ENCODE assay signal across 12 mouse cellular contexts in genomic region chr14:27368619-27369018, GRCm38 (mm10).
DNase-seq lines count a peak whose midpoint lies in the region; ATAC-seq and TF ChIP-seq lines count a peak whose summit lies in the region.
"Had no signal": no experiment of that assay in that cellular context is flagged by ENCODE, and none has a peak within 500 bp of the region (broad histone marks: within the 10 kb centered on the region; RNA-seq: fewer than 3 reads in every experiment).

No protein-coding gene starts in this region.

- H3K27ac ChIP-seq in gastrocnemius, adult 2 months, result peak overlapping the region; percentile 70
- H3K27ac ChIP-seq in heart, embryonic 13.5 days (replicated peaks), result peak overlapping the region; percentile 74
- H3K27ac ChIP-seq in limb, embryonic 13.5 days, result 0 out of 2 replicates have a peak overlapping the region, but pooled peaks have one; percentile 88
- H3K27ac ChIP-seq: hindbrain, embryonic 13.5 days had no signal

- H3K4me1 ChIP-seq in heart, embryonic 13.5 days, result peaks cover 38% of the 10 kb centered on the region
- peaks cover 69% of the 10 kb centered on the region for H3K4me1 ChIP-seq in limb, embryonic 13.5 days
- H3K4me1 ChIP-seq: hindbrain, embryonic 13.5 days had no signal

- 33% methylated on average over 4 of the region's 4 CpGs for WGBS in heart, embryonic 13.5 days
- WGBS in limb, embryonic 13.5 days, result 44% methylated on average over 4 of the region's 4 CpGs

- peak; percentile 47 for DNase-seq in gastrocnemius, adult 2 months
- DNase-seq in gastrocnemius, postnatal 10 days, result no peak
- DNase-seq in adipocyte (ENCODE audit: low spot score), result peak; percentile 59
- DNase-seq in lung, postnatal 14 days, result no peak
- no peak for DNase-seq in spleen, adult 12 weeks (ENCODE audit: low spot score)
- no peak for DNase-seq in cerebellum, adult 18-20 months
- DNase-seq: B cell, adult 2 months; midbrain, embryonic 14.5 days had no signal

- intact Hi-C loops in gastrocnemius, adult 2 months (cut with DNase I), result no loop called here

- H3K27me3 ChIP-seq in heart, embryonic 13.5 days (replicated peaks), result no peaks in the 10 kb centered on the region
- no peaks in the 10 kb centered on the region for H3K27me3 ChIP-seq in limb, embryonic 13.5 days
- H3K27me3 ChIP-seq: hindbrain, embryonic 13.5 days had no signal

- H3K4me2 ChIP-seq in heart, embryonic 13.5 days, result no peak overlapping the region
- no peak overlapping the region for H3K4me2 ChIP-seq in limb, embryonic 13.5 days (replicated peaks)
- H3K4me2 ChIP-seq: hindbrain, embryonic 13.5 days had no signal

- H3K36me3 ChIP-seq in heart, embryonic 13.5 days, result no peaks in the 10 kb centered on the region
- H3K36me3 ChIP-seq in limb, embryonic 13.5 days, result no peaks in the 10 kb centered on the region
- H3K36me3 ChIP-seq: hindbrain, embryonic 13.5 days had no signal

- TF ChIP-seq CTCF in gastrocnemius, adult 2 months (IDR thresholded peaks at IDR 0.05), result peak; percentile 16; the same call in 1 of the 2 replicates

- no peak for ATAC-seq in heart, embryonic 13.5 days (ENCODE audit: extremely low read depth, insufficient number of reproducible peaks, low FRiP score, low TSS enrichment)
- ATAC-seq in limb, embryonic 13.5 days (ENCODE audit: low FRiP score, low read depth), result no peak
- ATAC-seq: forebrain, embryonic 16.5 days had no signal

- H3K9ac ChIP-seq in heart, embryonic 13.5 days, result no peak overlapping the region
- H3K9ac ChIP-seq in limb, embryonic 13.5 days, result no peak overlapping the region
- H3K9ac ChIP-seq: hindbrain, embryonic 13.5 days had no signal

- no peaks in the 10 kb centered on the region for H3K9me3 ChIP-seq in heart, embryonic 13.5 days
- H3K9me3 ChIP-seq in limb, embryonic 13.5 days, result no peaks in the 10 kb centered on the region
- H3K9me3 ChIP-seq: hindbrain, embryonic 13.5 days had no signal

- no peak overlapping the region for H3K4me3 ChIP-seq in gastrocnemius, adult 2 months
- no peak overlapping the region for H3K4me3 ChIP-seq in heart, embryonic 13.5 days
- no peak overlapping the region for H3K4me3 ChIP-seq in limb, embryonic 13.5 days
- H3K4me3 ChIP-seq: hindbrain, embryonic 13.5 days had no signal

Comparison
In these comparisons a context has a peak if more than half of its experiments do, and no peak if none do; other contexts are left out.
1. DNase-seq: peak in gastrocnemius, adult 2 months (single experiment) and adipocyte (single experiment); none in gastrocnemius, postnatal 10 days (single experiment), lung, postnatal 14 days (single experiment), spleen, adult 12 weeks (single experiment) and cerebellum, adult 18-20 months (0 of 2).
2. Peak in every context shown above with its lines, with median percentiles within 50 percentile points of each other: H3K27ac ChIP-seq.